In the genomic region with DNA sequence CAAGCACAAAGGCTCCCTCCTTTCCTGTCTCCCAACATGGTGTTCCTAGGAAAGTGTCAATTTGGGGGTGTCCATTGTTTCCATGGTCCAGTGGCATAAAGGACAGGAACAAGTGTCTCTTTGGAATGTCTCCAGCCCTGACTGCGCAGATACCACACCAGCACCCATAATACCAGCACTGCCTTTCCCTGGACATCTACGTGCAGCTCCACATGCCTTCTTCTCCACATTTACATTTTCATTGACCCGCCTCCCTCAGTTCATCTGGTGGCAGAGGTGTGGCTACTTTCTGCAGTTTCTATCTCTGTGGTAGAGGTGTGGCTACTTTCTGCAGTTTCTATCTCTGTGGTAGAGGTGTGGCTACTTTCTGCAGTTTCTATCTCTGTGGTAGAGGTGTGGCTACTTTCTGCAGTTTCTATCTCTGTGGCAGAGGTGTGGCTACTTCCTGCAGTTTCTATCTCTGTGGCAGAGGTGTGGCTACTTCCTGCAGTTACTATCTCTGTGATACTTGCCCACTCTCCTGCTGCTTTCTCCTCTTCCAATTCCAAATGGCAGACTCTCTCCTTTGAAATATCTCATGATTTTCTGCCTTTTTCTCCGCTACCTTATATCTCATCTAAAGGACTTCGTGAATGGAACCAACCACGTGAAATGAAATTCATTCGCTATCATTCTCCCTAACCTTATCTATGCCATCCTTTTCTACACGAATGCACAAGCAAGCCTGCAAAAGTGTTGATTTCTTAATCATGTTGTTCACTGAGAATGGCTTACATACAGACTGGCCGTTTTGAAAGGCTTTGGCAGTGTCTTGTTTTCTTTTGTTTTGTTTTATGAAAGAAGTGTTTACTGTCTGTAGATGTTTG, we compare ENCODE assay signal across 28 mouse cellular contexts.
DNase-seq lines count a peak whose midpoint lies in the region; ATAC-seq and TF ChIP-seq lines count a peak whose summit lies in the region.
"Had no signal": no experiment of that assay in that cellular context is flagged by ENCODE, and none has a peak within 500 bp of the region (broad histone marks: within the 10 kb centered on the region; RNA-seq: fewer than 3 reads in every experiment).

No protein-coding gene starts in this region.

- no peak overlapping the region for H3K4me2 ChIP-seq in forebrain, embryonic 14.5 days (ENCODE audit: low read length)
- H3K4me2 ChIP-seq in stomach, postnatal 0 days (replicated peaks; ENCODE audit: low read depth), result no peak overlapping the region
- no peak overlapping the region for H3K4me2 ChIP-seq in forebrain, embryonic 16.5 days (ENCODE audit: low read length)
- H3K4me2 ChIP-seq: embryonic facial prominence, embryonic 15.5 days; heart, embryonic 13.5 days; hindbrain, embryonic 12.5 days; midbrain, embryonic 13.5 days; neural tube, embryonic 12.5 days; stomach, embryonic 15.5 days had no signal

- no peak for TF ChIP-seq CTCF in stomach, postnatal 0 days (IDR thresholded peaks at IDR 0.05; ENCODE audit: low read depth)

- 93% methylated on average over 9 of the region's 9 CpGs for WGBS in forebrain, embryonic 10.5 days
- 87% methylated on average over 9 of the region's 9 CpGs for WGBS in forebrain, embryonic 14.5 days
- 91% methylated on average over 9 of the region's 9 CpGs for WGBS in embryonic facial prominence, embryonic 10.5 days
- 82% methylated on average over 9 of the region's 9 CpGs for WGBS in stomach, postnatal 0 days
- 85% methylated on average over 9 of the region's 9 CpGs for WGBS in forebrain, embryonic 16.5 days

- no peak for TF ChIP-seq EP300 in stomach, postnatal 0 days (optimal IDR thresholded peaks at IDR 0.05)

- H3K27me3 ChIP-seq in forebrain, embryonic 10.5 days (ENCODE audit: poor library complexity, severe bottlenecking), result peaks cover 4% of the 10 kb centered on the region; the same call in 1 of the 2 replicates
- no peaks in the 10 kb centered on the region for H3K27me3 ChIP-seq in forebrain, embryonic 14.5 days (replicated peaks; ENCODE audit: control insufficient read depth, insufficient read depth, low read length)
- no peaks in the 10 kb centered on the region for H3K27me3 ChIP-seq in embryonic facial prominence, embryonic 10.5 days (replicated peaks; ENCODE audit: low read depth, poor library complexity, severe bottlenecking)
- no peaks in the 10 kb centered on the region for H3K27me3 ChIP-seq in stomach, postnatal 0 days (ENCODE audit: control insufficient read depth, insufficient read depth, low read length)
- H3K27me3 ChIP-seq in forebrain, embryonic 16.5 days (replicated peaks; ENCODE audit: control insufficient read depth, insufficient read depth, low read length), result no peaks in the 10 kb centered on the region
- H3K27me3 ChIP-seq: embryonic facial prominence, embryonic 15.5 days; heart, embryonic 13.5 days; neural tube, embryonic 12.5 days; stomach, embryonic 15.5 days had no signal

- no peak for ATAC-seq in forebrain, embryonic 14.5 days
- ATAC-seq in megakaryocyte, adult 5-6 weeks (ENCODE audit: poor library complexity, severe bottlenecking), result peak; percentile 89
- ATAC-seq in stomach, postnatal 0 days (ENCODE audit: low FRiP score, low TSS enrichment), result no peak
- ATAC-seq in forebrain, embryonic 16.5 days, result no peak
- ATAC-seq: midbrain, embryonic 13.5 days had no signal

- no peak for DNase-seq in forebrain, embryonic 10.5 days (ENCODE audit: extremely low spot score, low spot score)
- no peak for DNase-seq in forebrain, embryonic 14.5 days (ENCODE audit: low spot score)
- no peak for DNase-seq in embryonic facial prominence, embryonic 10.5 days (ENCODE audit: low spot score)
- no peak for DNase-seq in stomach, postnatal 0 days (ENCODE audit: low spot score)
- no peak for DNase-seq in cerebellum, adult 11 months
- DNase-seq in ovary, adult 18-20 months (ENCODE audit: low spot score), result no peak
- DNase-seq: adrenal gland, adult 2 months; cerebellum, adult 18-20 months; cerebellum, postnatal 25 days; embryo, embryonic 11 days; gastrocnemius, postnatal 25 days; heart, adult 18-20 months; heart, postnatal 14 days; kidney, adult 2 months; kidney, postnatal 14 days; thymus, adult 18-20 months; thymus, postnatal 36 days had no signal

- H3K9ac ChIP-seq in forebrain, embryonic 14.5 days (ENCODE audit: low read length), result no peak overlapping the region
- H3K9ac ChIP-seq in stomach, postnatal 0 days (ENCODE audit: low read length), result no peak overlapping the region
- no peak overlapping the region for H3K9ac ChIP-seq in forebrain, embryonic 16.5 days (replicated peaks; ENCODE audit: low read depth, low read length)
- H3K9ac ChIP-seq: embryonic facial prominence, embryonic 15.5 days; heart, embryonic 13.5 days; hindbrain, embryonic 12.5 days; liver, embryonic 14.5 days; midbrain, embryonic 13.5 days; neural tube, embryonic 12.5 days; stomach, embryonic 15.5 days had no signal

- 0 out of 2 replicates have a peak overlapping the region, but pooled peaks have one; percentile 8 for H3K27ac ChIP-seq in forebrain, embryonic 10.5 days
- no peak overlapping the region for H3K27ac ChIP-seq in forebrain, embryonic 14.5 days (ENCODE audit: low read depth, low read length)
- H3K27ac ChIP-seq in embryonic facial prominence, embryonic 10.5 days (replicated peaks), result peak overlapping the region; percentile 65
- H3K27ac ChIP-seq in stomach, postnatal 0 days (replicated peaks), result 0 out of 2 replicates have a peak overlapping the region, but pooled peaks have one; percentile 30
- no peak overlapping the region for H3K27ac ChIP-seq in forebrain, embryonic 16.5 days (ENCODE audit: low read length)
- H3K27ac ChIP-seq: embryonic facial prominence, embryonic 15.5 days; heart, embryonic 13.5 days; hindbrain, embryonic 12.5 days; layer of hippocampus, adult 2 months; liver, embryonic 14.5 days; macrophage; midbrain, embryonic 13.5 days; neural tube, embryonic 12.5 days; stomach, embryonic 15.5 days had no signal

- H3K4me3 ChIP-seq in forebrain, embryonic 10.5 days, result no peak overlapping the region
- no peak overlapping the region for H3K4me3 ChIP-seq in forebrain, embryonic 14.5 days (ENCODE audit: low read depth, low read length)
- H3K4me3 ChIP-seq in embryonic facial prominence, embryonic 10.5 days, result no peak overlapping the region
- no peak overlapping the region for H3K4me3 ChIP-seq in stomach, postnatal 0 days (ENCODE audit: low read depth, low read length)
- H3K4me3 ChIP-seq in forebrain, embryonic 16.5 days (replicated peaks; ENCODE audit: low read length), result no peak overlapping the region
- H3K4me3 ChIP-seq: embryonic facial prominence, embryonic 15.5 days; heart, embryonic 13.5 days; hindbrain, embryonic 12.5 days; layer of hippocampus, adult 2 months; midbrain, embryonic 13.5 days; neural tube, embryonic 12.5 days; stomach, embryonic 15.5 days had no signal

- peaks cover 30% of the 10 kb centered on the region for H3K4me1 ChIP-seq in forebrain, embryonic 10.5 days
- H3K4me1 ChIP-seq in forebrain, embryonic 14.5 days (ENCODE audit: control insufficient read depth, insufficient read depth, low read length), result no peaks in the 10 kb centered on the region
- H3K4me1 ChIP-seq in embryonic facial prominence, embryonic 10.5 days, result peaks cover 38% of the 10 kb centered on the region
- no peaks in the 10 kb centered on the region for H3K4me1 ChIP-seq in stomach, postnatal 0 days (replicated peaks; ENCODE audit: control insufficient read depth, insufficient read depth)
- H3K4me1 ChIP-seq in forebrain, embryonic 16.5 days (replicated peaks; ENCODE audit: control insufficient read depth, insufficient read depth, low read length), result no peaks in the 10 kb centered on the region; the same call in 1 of the 2 replicates
- H3K4me1 ChIP-seq: neural tube, embryonic 12.5 days; stomach, embryonic 15.5 days had no signal

- no peaks in the 10 kb centered on the region for H3K9me3 ChIP-seq in forebrain, embryonic 10.5 days
- no peaks in the 10 kb centered on the region for H3K9me3 ChIP-seq in forebrain, embryonic 14.5 days (replicated peaks; ENCODE audit: control insufficient read depth, low read length)
- H3K9me3 ChIP-seq in embryonic facial prominence, embryonic 10.5 days, result no peaks in the 10 kb centered on the region
- H3K9me3 ChIP-seq in stomach, postnatal 0 days (ENCODE audit: control insufficient read depth, low read length), result no peaks in the 10 kb centered on the region
- H3K9me3 ChIP-seq in forebrain, embryonic 16.5 days (ENCODE audit: control insufficient read depth, low read length), result no peaks in the 10 kb centered on the region
- H3K9me3 ChIP-seq: embryonic facial prominence, embryonic 15.5 days; heart, embryonic 13.5 days; hindbrain, embryonic 12.5 days; midbrain, embryonic 13.5 days; neural tube, embryonic 12.5 days; stomach, embryonic 15.5 days had no signal

- no peaks in the 10 kb centered on the region for H3K36me3 ChIP-seq in forebrain, embryonic 10.5 days (replicated peaks)
- no peaks in the 10 kb centered on the region for H3K36me3 ChIP-seq in forebrain, embryonic 14.5 days (ENCODE audit: control insufficient read depth, insufficient read depth, low read length)
- no peaks in the 10 kb centered on the region for H3K36me3 ChIP-seq in embryonic facial prominence, embryonic 10.5 days (replicated peaks)
- H3K36me3 ChIP-seq in stomach, postnatal 0 days (ENCODE audit: control insufficient read depth, insufficient read depth, low read length), result no peaks in the 10 kb centered on the region
- no peaks in the 10 kb centered on the region for H3K36me3 ChIP-seq in forebrain, embryonic 16.5 days (ENCODE audit: control insufficient read depth, insufficient read depth)
- H3K36me3 ChIP-seq: embryonic facial prominence, embryonic 15.5 days; heart, embryonic 13.5 days; hindbrain, embryonic 12.5 days; midbrain, embryonic 13.5 days; neural tube, embryonic 12.5 days; stomach, embryonic 15.5 days had no signal

Comparison
In these comparisons a context has a peak if more than half of its experiments do, and no peak if none do; other contexts are left out.
1. H3K27ac ChIP-seq: peak in forebrain, embryonic 10.5 days (single experiment), embryonic facial prominence, embryonic 10.5 days (single experiment) and stomach, postnatal 0 days (single experiment); none in forebrain, embryonic 14.5 days (single experiment) and forebrain, embryonic 16.5 days (single experiment).